Mouse (Mus musculus): ENCODE measurements at regions not wholly inside any gene's neighbourhood (a gene's known extent, or its start where the extent isn't known, plus 50 kb on each side); places are given as distances from the start of the nearest gene placed in this dataset.
A peak's percentile ranks its signal among the peaks of the same experiment; 100 is the strongest.

DNA sequence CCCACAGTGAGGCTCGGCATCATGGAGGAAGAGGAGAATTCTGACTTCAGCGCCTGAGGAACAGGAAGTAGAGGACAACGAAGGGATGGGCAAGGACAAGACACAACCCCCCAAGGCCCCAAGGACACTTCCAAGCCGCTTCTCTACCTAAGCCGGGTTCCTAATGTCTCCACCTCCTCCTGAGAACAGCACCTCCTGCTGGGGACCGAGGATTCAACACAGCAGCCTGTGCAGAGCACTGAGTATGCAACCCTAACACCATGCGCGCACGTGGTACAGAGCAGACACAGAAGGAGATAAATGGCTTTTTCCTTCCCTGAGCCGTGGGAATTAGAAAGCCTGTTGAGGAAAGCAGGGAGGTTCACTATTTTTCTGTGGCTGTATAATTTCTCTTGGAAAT, 64.2 kb upstream of the Xcl1 start:
- no peak for TF ChIP-seq EP300 (IDR thresholded peaks at IDR 0.05; ENCODE audit: low read depth in 1 of 2, low read length in 2 of 2)
- no peak for TF ChIP-seq POLR2A (IDR thresholded peaks at IDR 0.05; ENCODE audit: control insufficient read depth in 1 of 2, insufficient read depth in 1 of 2, low read depth in 1 of 2, low read length in 2 of 2, poor library complexity in 1 of 2)
- peak in 2 of 3 experiments; percentile 23 to 28; a peak in 4 of 6 replicates for TF ChIP-seq CTCF (IDR thresholded peaks at IDR 0.05 in 2 of 3, conservative IDR thresholded peaks at IDR 0.05 in 1 of 3; ENCODE audit: control insufficient read depth in 1 of 3, insufficient read depth in 1 of 3, low read depth in 2 of 3, low read length in 3 of 3, poor library complexity in 1 of 3, severe bottlenecking in 1 of 3)
- no peak for TF ChIP-seq USF1 (IDR thresholded peaks at IDR 0.05; ENCODE audit: low read depth, low read length)
- TF ChIP-seq ELF1 (IDR thresholded peaks at IDR 0.05; ENCODE audit: low read depth, low read length), result no peak
- no peak for TF ChIP-seq GABPA (IDR thresholded peaks at IDR 0.05; ENCODE audit: low read depth, low read length)

All from MEL (cell line).